ENCODE assay signal across 10 mouse cellular contexts in the genomic region with DNA sequence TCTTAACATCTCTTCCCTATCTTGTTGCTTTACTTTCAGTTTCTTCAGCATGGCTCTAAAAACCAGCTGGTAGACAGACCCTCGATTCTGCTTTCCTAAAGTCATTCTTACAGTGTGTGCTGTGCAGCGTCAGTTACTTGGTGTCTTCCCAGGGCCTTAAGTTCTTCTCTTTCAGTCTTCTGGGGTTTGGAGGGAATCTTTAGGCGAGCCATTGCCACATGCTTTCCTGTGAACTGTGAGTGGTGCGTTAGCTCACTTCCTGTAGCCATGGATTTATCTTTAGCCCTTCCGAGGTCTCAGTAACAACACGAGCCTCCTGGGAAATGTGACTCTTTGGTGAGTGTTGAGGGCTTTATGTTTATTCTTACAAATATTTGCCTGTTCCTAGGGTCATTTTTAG.
A peak's percentile ranks its signal among the peaks of the same experiment; 100 is the strongest.
DNase-seq lines count a peak whose midpoint lies in the region; ATAC-seq and TF ChIP-seq lines count a peak whose summit lies in the region.
"Had no signal": no experiment of that assay in that cellular context is flagged by ENCODE, and none has a peak within 500 bp of the region (broad histone marks: within the 10 kb centered on the region; RNA-seq: fewer than 3 reads in every experiment).

No protein-coding gene starts in this region.

- no peaks in the 10 kb centered on the region for H3K9me3 ChIP-seq in kidney, embryonic 15.5 days (replicated peaks)
- H3K9me3 ChIP-seq in CH12.LX (replicated peaks; ENCODE audit: low read length): no peaks in the 10 kb centered on the region
- H3K9me3 ChIP-seq: hindbrain, embryonic 15.5 days had no signal

- dilution Hi-C loops in CH12.LX (cut with MboI; ENCODE audit: extremely low pct_ligation_motif_present, extremely low pct_unique_long_range_greater_than_20kb, low sequenced_read_pairs): no loop called here

- no peaks in the 10 kb centered on the region for H3K79me2 ChIP-seq in CH12.LX (replicated peaks; ENCODE audit: control insufficient read depth, extremely low read depth, insufficient read depth, poor library complexity, severe bottlenecking)

- WGBS in kidney, embryonic 15.5 days: 55% methylated on average over 6 of the region's 6 CpGs

- TF ChIP-seq RAD21 in CH12.LX (IDR thresholded peaks at IDR 0.05; ENCODE audit: low read depth, low read length): no peak

- H3K9ac ChIP-seq in kidney, embryonic 15.5 days: no peak overlapping the region
- peak overlapping the region; percentile 69 for H3K9ac ChIP-seq in CH12.LX (ENCODE audit: insufficient read depth, low read depth)
- H3K9ac ChIP-seq: hindbrain, embryonic 15.5 days had no signal

- H3K27me3 ChIP-seq in kidney, embryonic 15.5 days: no peaks in the 10 kb centered on the region
- H3K27me3 ChIP-seq in CH12.LX (replicated peaks): no peaks in the 10 kb centered on the region
- H3K27me3 ChIP-seq: hindbrain, embryonic 15.5 days had no signal

- TF ChIP-seq EP300 in CH12.LX (IDR thresholded peaks at IDR 0.05; ENCODE audit: low read length): 0 out of 2 replicates have a peak, but pooled peaks have one; percentile 42

- TF ChIP-seq CTCF in CH12.LX (conservative IDR thresholded peaks at IDR 0.05 in 1 of 2, IDR thresholded peaks at IDR 0.05 in 1 of 2; ENCODE audit: low read depth in 2 of 2, low read length in 2 of 2): no peak

- ATAC-seq in kidney, embryonic 15.5 days (replicated peaks; ENCODE audit: low FRiP score): no peak
- ATAC-seq in monocyte, adult 5-6 weeks (replicated peaks; ENCODE audit: insufficient number of reproducible peaks, low FRiP score, low TSS enrichment, poor library complexity, severe bottlenecking): 0 out of 2 replicates have a peak, but pooled peaks have one; percentile 47
- ATAC-seq: midbrain, embryonic 16.5 days had no signal

- peaks cover 3% of the 10 kb centered on the region; the same call in 1 of the 2 replicates for H3K4me1 ChIP-seq in kidney, embryonic 15.5 days
- peaks cover 6 to 30% of the 10 kb centered on the region in 2 experiments for H3K4me1 ChIP-seq in CH12.LX (ENCODE audit: control insufficient read depth in 1 of 2, insufficient read depth in 2 of 2)
- H3K4me1 ChIP-seq: hindbrain, embryonic 15.5 days had no signal

- H3K36me3 ChIP-seq in kidney, embryonic 15.5 days: peaks cover 29% of the 10 kb centered on the region
- peaks cover 5 to 29% of the 10 kb centered on the region in 2 experiments for H3K36me3 ChIP-seq in CH12.LX (replicated peaks in 1 of 2; ENCODE audit: control insufficient read depth in 1 of 2, insufficient read depth in 1 of 2, low read length in 1 of 2)
- H3K36me3 ChIP-seq: hindbrain, embryonic 15.5 days had no signal

- DNase-seq in kidney, postnatal 10 days: peak; percentile 19
- DNase-seq in CH12.LX (ENCODE audit: extremely low read depth): peak; percentile 60
- peak; percentile 25 for DNase-seq in heart, postnatal 4 days
- DNase-seq in cerebellum, postnatal 10 days: no peak
- no peak for DNase-seq in adrenal gland, postnatal 4 days (ENCODE audit: low spot score in 2 of 2)
- no peak for DNase-seq in adrenal gland, adult 8-10 months

- no peak overlapping the region for H3K27ac ChIP-seq in kidney, embryonic 15.5 days
- H3K27ac ChIP-seq in CH12.LX (ENCODE audit: insufficient read depth, low read depth): peak overlapping the region; percentile 41; the same call in 1 of the 2 replicates
- H3K27ac ChIP-seq: hindbrain, embryonic 15.5 days had no signal

- in situ Hi-C loops in CH12.LX (cut with MboI; ENCODE audit: low pct_ligation_motif_present, low pct_unique_long_range_greater_than_20kb, low sequenced_read_pairs): no loop called here

- H3K4me3 ChIP-seq in kidney, embryonic 15.5 days (replicated peaks): no peak overlapping the region
- H3K4me3 ChIP-seq in CH12.LX (replicated peaks in 1 of 3; ENCODE audit: low read depth in 2 of 3, low read length in 2 of 3, poor library complexity in 1 of 3): peak overlapping the region in 1 of 3 experiments; percentile 41
- H3K4me3 ChIP-seq: hindbrain, embryonic 15.5 days had no signal

- peak; percentile 56 for TF ChIP-seq POLR2A in CH12.LX (IDR thresholded peaks at IDR 0.05; ENCODE audit: low read depth, low read length)

- H3K4me2 ChIP-seq in kidney, embryonic 15.5 days: no peak overlapping the region
- H3K4me2 ChIP-seq in CH12.LX (ENCODE audit: insufficient read depth, low read depth, poor library complexity, severe bottlenecking): peak overlapping the region; percentile 94
- H3K4me2 ChIP-seq: hindbrain, embryonic 15.5 days had no signal

TF ChIP-seq in CH12.LX, 34 proteins besides CTCF, POLR2A, EP300 and RAD21:
- TF ChIP-seq JUN (IDR thresholded peaks at IDR 0.05; ENCODE audit: insufficient read depth, low read depth, low read length) (0 out of 2 replicates have a peak, but pooled peaks have one; percentile 18), TBP (conservative IDR thresholded peaks at IDR 0.05; ENCODE audit: low read depth, low read length) (peak; percentile 53; the same call in 1 of the 2 replicates), MYC (IDR thresholded peaks at IDR 0.05; ENCODE audit: low read depth, low read length) (peak; percentile 95), USF2 (conservative IDR thresholded peaks at IDR 0.05; ENCODE audit: low read depth, low read length) (no peak), NRF1 (IDR thresholded peaks at IDR 0.05; ENCODE audit: low read depth, low read length) (no peak), PAX5 (IDR thresholded peaks at IDR 0.05; ENCODE audit: low read length) (no peak), CHD2 (IDR thresholded peaks at IDR 0.05; ENCODE audit: low read length) (no peak), MAZ (IDR thresholded peaks at IDR 0.05; ENCODE audit: low read depth, low read length) (no peak), UBTF (IDR thresholded peaks at IDR 0.05; ENCODE audit: low read depth, low read length) (no peak), MAX (IDR thresholded peaks at IDR 0.05; ENCODE audit: low read length) (peak; percentile 97), ZNF384 (IDR thresholded peaks at IDR 0.05; ENCODE audit: low read depth, low read length) (no peak), KAT2A (IDR thresholded peaks at IDR 0.05; ENCODE audit: insufficient replicate concordance, low read length) (no peak), MEF2A (IDR thresholded peaks at IDR 0.05; ENCODE audit: borderline replicate concordance, low read depth, low read length) (no peak), E2F4 (IDR thresholded peaks at IDR 0.05; ENCODE audit: insufficient replicate concordance, low read depth, low read length) (no peak), NELFE (IDR thresholded peaks at IDR 0.05; ENCODE audit: low read depth, low read length) (no peak), MXI1 (IDR thresholded peaks at IDR 0.05; ENCODE audit: low read depth, low read length) (peak; percentile 57; the same call in 1 of the 2 replicates), TCF12 (IDR thresholded peaks at IDR 0.05; ENCODE audit: low read depth, low read length) (no peak), SMC3 (IDR thresholded peaks at IDR 0.05; ENCODE audit: low read depth, low read length) (no peak), ELF1 (IDR thresholded peaks at IDR 0.05; ENCODE audit: low read depth, low read length) (peak; percentile 59; the same call in 1 of the 2 replicates), RCOR1 (conservative IDR thresholded peaks at IDR 0.05; ENCODE audit: low read depth, low read length) (no peak), MAFK (IDR thresholded peaks at IDR 0.05; ENCODE audit: insufficient replicate concordance, low read length) (no peak), GABPA (IDR thresholded peaks at IDR 0.05; ENCODE audit: insufficient replicate concordance, low read depth, low read length) (no peak), ZC3H11A (IDR thresholded peaks at IDR 0.05; ENCODE audit: low read depth, low read length) (no peak), CHD1 (IDR thresholded peaks at IDR 0.05; ENCODE audit: low read depth, low read length) (no peak), ZKSCAN1 (IDR thresholded peaks at IDR 0.05; ENCODE audit: borderline replicate concordance, low read depth, low read length) (no peak), JUND (conservative IDR thresholded peaks at IDR 0.05; ENCODE audit: low read depth, low read length) (no peak), POLR2AphosphoS2 (IDR thresholded peaks at IDR 0.05; ENCODE audit: low read depth, low read length) (no peak), SIN3A (IDR thresholded peaks at IDR 0.05; ENCODE audit: low read length) (no peak), HCFC1 (IDR thresholded peaks at IDR 0.05; ENCODE audit: low read depth, low read length) (peak; percentile 38; the same call in 1 of the 2 replicates), ETS1 (conservative IDR thresholded peaks at IDR 0.05; ENCODE audit: low read depth, low read length) (peak; percentile 43; the same call in 1 of the 2 replicates), IRF4 (IDR thresholded peaks at IDR 0.05; ENCODE audit: low read depth, low read length) (peak; percentile 47)

Comparison
In these comparisons a context has a peak if more than half of its experiments do, and no peak if none do; other contexts are left out.
1. DNase-seq: peak in kidney, postnatal 10 days (single experiment), CH12.LX (single experiment) and heart, postnatal 4 days (single experiment); none in cerebellum, postnatal 10 days (0 of 2), adrenal gland, postnatal 4 days (0 of 2) and adrenal gland, adult 8-10 months (single experiment).